Mouse (Mus musculus) CH12.LX (cell line): ENCODE results near the gene Pcca. TPM values are rescaled to one million over a fixed set of nuclear protein-coding genes. Genes with fewer than 3 reads are reported as not detected.

ENCODE experiments used
- DNase-seq: peaks from one replicate; pipeline ENCODE4 v3.0.0-alpha.2; 2013; ENCODE audit errors: extremely low read depth
- H3K27ac ChIP-seq: 2 replicates; pipeline ENCODE4 v1.5.1; 2012; ENCODE audit warnings: low read depth, mild to moderate bottlenecking, control low read depth, moderate library complexity; ENCODE audit not compliant: insufficient read depth
- H3K27me3 ChIP-seq: replicated peaks from 2 replicates; pipeline ENCODE3; 2012; ENCODE audit warnings: inconsistent platforms
- H3K36me3 ChIP-seq, 2 experiments: replicated peaks in 1 of 2; 2 replicates each; pipeline versions ENCODE3 to v1.6.1; 2012; ENCODE audit warnings: inconsistent platforms in 1 of 2, low read length in 1 of 2, mild to moderate bottlenecking in 1 of 2, mixed read lengths in 1 of 2, moderate library complexity in 1 of 2; ENCODE audit not compliant: control insufficient read depth in 1 of 2, insufficient read depth in 1 of 2
- H3K4me1 ChIP-seq, 2 experiments: 2 replicates each; pipeline ENCODE4 v1.6.1; 2012; ENCODE audit warnings: inconsistent platforms in 1 of 2, moderate library complexity in 1 of 2; ENCODE audit not compliant: insufficient read depth in 2 of 2, control insufficient read depth in 1 of 2
- H3K4me2 ChIP-seq: 2 replicates; pipeline ENCODE4 v1.6.1; 2012; ENCODE audit warnings: low read depth, mild to moderate bottlenecking, control low read depth; ENCODE audit not compliant: poor library complexity, insufficient read depth, severe bottlenecking
- H3K4me3 ChIP-seq, 3 experiments: fragments of 150-350 bp in 1 of 3; sonication (generic) in 1 of 3; replicated peaks in 1 of 3; 2 replicates each; pipeline versions ENCODE3 to v1.5.1; 2011 to 2012; ENCODE audit warnings: low read depth in 2 of 3, low read length in 2 of 3, mild to moderate bottlenecking in 2 of 3, moderate library complexity in 2 of 3, control low read depth in 1 of 3, improper control_type of control experiment in 1 of 3, inconsistent platforms in 1 of 3, mixed read lengths in 1 of 3; ENCODE audit not compliant: poor library complexity in 1 of 3
- H3K79me2 ChIP-seq: replicated peaks from 2 replicates; pipeline ENCODE4 v1.6.1; 2012; ENCODE audit warnings: mild to moderate bottlenecking, moderate library complexity; ENCODE audit not compliant: control insufficient read depth, poor library complexity, insufficient read depth, severe bottlenecking; ENCODE audit errors: extremely low read depth
- H3K9ac ChIP-seq: 2 replicates; pipeline ENCODE4 v1.6.1; 2012; ENCODE audit warnings: low read depth, mild to moderate bottlenecking, control low read depth, moderate library complexity; ENCODE audit not compliant: insufficient read depth
- H3K9me3 ChIP-seq: replicated peaks from 2 replicates; pipeline ENCODE3; 2012; ENCODE audit warnings: low read length, inconsistent platforms, mixed read lengths
- BHLHE40 ChIP-seq: IDR thresholded peaks from 2 replicates; pipeline ENCODE4 v1.6.1; 2011; ENCODE audit warnings: mild to moderate bottlenecking, low read depth, low read length, improper control_type of control experiment
- CHD2 ChIP-seq: IDR thresholded peaks from 2 replicates; pipeline ENCODE4 v1.6.1; 2011; ENCODE audit warnings: low read length, improper control_type of control experiment
- CTCF ChIP-seq, 2 experiments: IDR thresholded peaks in 1 of 2; conservative IDR thresholded peaks in 1 of 2; 2 replicates each; pipeline ENCODE4 v1.5.1; 2011 to 2012; ENCODE audit warnings: low read depth in 2 of 2, low read length in 2 of 2, improper control_type of control experiment in 1 of 2, inconsistent platforms in 1 of 2, mild to moderate bottlenecking in 1 of 2, moderate library complexity in 1 of 2
- E2F4 ChIP-seq: IDR thresholded peaks from 2 replicates; pipeline ENCODE4 v1.6.1; 2011; ENCODE audit warnings: low read depth, low read length, improper control_type of control experiment; ENCODE audit not compliant: insufficient replicate concordance
- ELF1 ChIP-seq: IDR thresholded peaks from 2 replicates; pipeline ENCODE4 v1.6.1; 2014; ENCODE audit warnings: low read depth, mild to moderate bottlenecking, inconsistent platforms, low read length, improper control_type of control experiment
- EP300 ChIP-seq: IDR thresholded peaks from 2 replicates; pipeline ENCODE4 v1.6.1; 2011; ENCODE audit warnings: low read length, improper control_type of control experiment
- ETS1 ChIP-seq: conservative IDR thresholded peaks from 2 replicates; pipeline ENCODE4 v1.6.1; 2012; ENCODE audit warnings: low read depth, mild to moderate bottlenecking, inconsistent platforms, low read length, improper control_type of control experiment, moderate library complexity
- GABPA ChIP-seq: IDR thresholded peaks from 2 replicates; pipeline ENCODE4 v1.6.1; 2012; ENCODE audit warnings: low read depth, low read length, improper control_type of control experiment, inconsistent platforms; ENCODE audit not compliant: insufficient replicate concordance
- IRF4 ChIP-seq: IDR thresholded peaks from 2 replicates; pipeline ENCODE4 v1.6.1; 2014; ENCODE audit warnings: low read depth, mild to moderate bottlenecking, inconsistent platforms, low read length, improper control_type of control experiment
- JUN ChIP-seq: IDR thresholded peaks from 2 replicates; pipeline ENCODE4 v1.6.1; 2011; ENCODE audit warnings: low read depth, mild to moderate bottlenecking, low read length, improper control_type of control experiment, moderate library complexity; ENCODE audit not compliant: insufficient read depth
- MAX ChIP-seq: IDR thresholded peaks from 2 replicates; pipeline ENCODE4 v1.6.1; 2011; ENCODE audit warnings: low read length, improper control_type of control experiment
- MAZ ChIP-seq: IDR thresholded peaks from 2 replicates; pipeline ENCODE4 v1.6.1; 2012; ENCODE audit warnings: low read depth, mild to moderate bottlenecking, inconsistent platforms, low read length, improper control_type of control experiment, moderate library complexity
- MEF2A ChIP-seq: IDR thresholded peaks from 2 replicates; pipeline ENCODE4 v1.6.1; 2014; ENCODE audit warnings: low read depth, mild to moderate bottlenecking, inconsistent platforms, low read length, improper control_type of control experiment, borderline replicate concordance
- MXI1 ChIP-seq: IDR thresholded peaks from 2 replicates; pipeline ENCODE4 v1.6.1; 2011; ENCODE audit warnings: mild to moderate bottlenecking, low read depth, low read length, improper control_type of control experiment
- NRF1 ChIP-seq: IDR thresholded peaks from 2 replicates; pipeline ENCODE4 v1.6.1; 2014; ENCODE audit warnings: low read depth, mild to moderate bottlenecking, inconsistent platforms, low read length, improper control_type of control experiment, moderate library complexity
- PAX5 ChIP-seq: IDR thresholded peaks from 2 replicates; pipeline ENCODE4 v1.6.1; 2012; ENCODE audit warnings: low read length, inconsistent platforms, mixed read lengths
- POLR2A ChIP-seq: IDR thresholded peaks from 2 replicates; pipeline ENCODE4 v1.6.1; 2011; ENCODE audit warnings: low read depth, mild to moderate bottlenecking, improper control_type of control experiment, low read length
- POLR2AphosphoS2 ChIP-seq: IDR thresholded peaks from 2 replicates; pipeline ENCODE4 v1.6.1; 2011; ENCODE audit warnings: low read depth, low read length, improper control_type of control experiment
- RAD21 ChIP-seq: IDR thresholded peaks from 2 replicates; pipeline ENCODE4 v1.6.1; 2011; ENCODE audit warnings: low read depth, mild to moderate bottlenecking, low read length, improper control_type of control experiment, moderate library complexity
- SMC3 ChIP-seq: IDR thresholded peaks from 2 replicates; pipeline ENCODE4 v1.6.1; 2011; ENCODE audit warnings: low read depth, low read length, improper control_type of control experiment
- TCF12 ChIP-seq: IDR thresholded peaks from 2 replicates; pipeline ENCODE4 v1.6.1; 2014; ENCODE audit warnings: low read depth, mild to moderate bottlenecking, inconsistent platforms, low read length, improper control_type of control experiment
- USF2 ChIP-seq: conservative IDR thresholded peaks from 2 replicates; pipeline ENCODE4 v1.6.1; 2011; ENCODE audit warnings: low read depth, low read length, improper control_type of control experiment
- ZKSCAN1 ChIP-seq: IDR thresholded peaks from 2 replicates; pipeline ENCODE4 v1.6.1; 2012; ENCODE audit warnings: low read depth, inconsistent platforms, low read length, improper control_type of control experiment, borderline replicate concordance
- ZNF384 ChIP-seq: IDR thresholded peaks from 2 replicates; pipeline ENCODE4 v1.6.1; 2012; ENCODE audit warnings: low read depth, low read length, improper control_type of control experiment, inconsistent platforms
- dilution Hi-C: fragments of 300-500 bp; cut with MboI; formaldehyde crosslinking; loops from 2 replicates; pipeline ENCODE4 v1.14.3; 2020; ENCODE audit warnings: low sequenced_read_pairs; ENCODE audit not compliant: extremely low pct_unique_long_range_greater_than_20kb, extremely low pct_ligation_motif_present
- in situ Hi-C: fragments of 300-500 bp; cut with MboI; formaldehyde crosslinking; loops from 3 replicates; pipeline ENCODE4 v1.14.3; 2019; ENCODE audit warnings: low sequenced_read_pairs, low pct_ligation_motif_present, low pct_unique_long_range_greater_than_20kb, mixed read lengths
- polyA plus RNA-seq: library from polyadenylated mRNA; unstranded; fragments of >175 nt; gene quantifications from 2 replicates; pipeline ENCODE4 v1.2.1, GENCODE M21; 2012; ENCODE audit warnings: low read depth; ENCODE audit not compliant: insufficient read length
- total RNA-seq, 2 experiments: library from RNA; depleted of rRNA; stranded (reverse); fragments of 300-350 nt in 1 of 2; fragments of >200 nt in 1 of 2; gene quantifications; 2 replicates each; pipeline ENCODE4 v1.2.3; 2012 to 2014

The Pcca gene
- total and polyA plus RNA-seq, 3 experiments = 11.2 to 39.0 (median 23.8) TPM

- Histone ChIP-seq H3K4me2 (no peak overlapping the region), H3K79me2 (no peaks in the 10 kb centered on the region), H3K36me3 (peaks cover 65 to 90% of the 10 kb centered on the region in 2 experiments), H3K9me3 (no peaks in the 10 kb centered on the region), H3K9ac (no peak overlapping the region), H3K4me3 (no peak overlapping the region), H3K4me1 (peaks cover 0 to 8% of the 10 kb centered on the region in 2 experiments; a peak in 1 of 4 replicates), H3K27me3 (no peaks in the 10 kb centered on the region), H3K27ac (no peak overlapping the region)
- TF ChIP-seq USF2 (no peak), MXI1 (no peak), MAX (no peak), RAD21 (no peak), SMC3 (no peak), CHD2 (no peak), PAX5 (no peak), BHLHE40 (no peak), E2F4 (no peak), IRF4 (no peak), ZNF384 (no peak), TCF12 (no peak), MAZ (no peak)
- DNase-seq = no peak
- in situ Hi-C loops = loop anchor here (25.0 kb wide), 2 partner anchors 376 to 676 kb away; no protein-coding TSS in a partner anchor
- dilution Hi-C loops = no loop called here
Measured at GRCm38 (mm10) chr14:122888480-122888872, 354.4 kb downstream of the Pcca start.

DNA sequence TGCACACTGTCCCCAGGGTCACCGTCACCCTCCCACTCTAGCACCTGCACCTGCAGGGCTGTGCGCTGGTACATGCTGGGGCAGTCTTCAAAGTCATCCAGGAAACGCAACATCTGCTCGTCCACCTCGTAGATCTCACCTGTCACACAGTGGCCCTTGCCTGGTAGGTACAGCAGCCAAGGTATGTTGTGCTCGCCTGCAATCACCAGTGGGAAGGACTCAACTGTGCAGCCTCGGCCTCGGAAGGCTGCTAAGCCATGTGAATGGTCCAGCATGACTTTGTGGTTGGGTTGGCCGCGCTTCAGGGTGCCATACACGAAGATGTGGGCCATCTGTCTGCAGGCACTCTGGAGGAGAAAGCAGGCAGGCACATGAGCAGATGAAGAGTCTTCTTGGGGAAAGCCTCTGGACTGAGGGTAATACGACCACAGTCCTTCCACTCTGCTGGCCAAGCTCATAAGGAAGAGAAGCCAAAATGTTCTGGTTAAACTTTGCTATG lies 357.4 kb downstream of the Pcca start:
- dilution Hi-C loops (no loop called here), in situ Hi-C loops (loop anchor here (25.0 kb wide), 2 partner anchors 379 to 679 kb away; no protein-coding TSS in a partner anchor)
- no peaks in the 10 kb centered on the region for H3K9me3 ChIP-seq
- no peaks in the 10 kb centered on the region for H3K27me3 ChIP-seq
- H3K4me2 ChIP-seq = no peak overlapping the region
- DNase-seq = no peak
- peaks cover 59 to 94% of the 10 kb centered on the region in 2 experiments for H3K36me3 ChIP-seq
- H3K27ac ChIP-seq = no peak overlapping the region
- H3K4me3 ChIP-seq = no peak overlapping the region
- H3K4me1 ChIP-seq = no peaks in the 10 kb centered on the region
- H3K79me2 ChIP-seq = no peaks in the 10 kb centered on the region
- no peak overlapping the region for H3K9ac ChIP-seq
- no peak for TF ChIP-seq IRF4
- no peak for TF ChIP-seq ZKSCAN1

GRCm38 (mm10) chr14:122896106-122896505 lies 362.0 kb downstream of the Pcca start:
- H3K4me3 ChIP-seq = no peak overlapping the region
- H3K9me3 ChIP-seq = no peaks in the 10 kb centered on the region
- peaks cover 35 to 79% of the 10 kb centered on the region in 2 experiments for H3K36me3 ChIP-seq

More at GRCm38 (mm10) chr14:122896106-122896505, 362.0 kb downstream of the Pcca start:
- H3K27ac ChIP-seq = no peak overlapping the region
- no peaks in the 10 kb centered on the region for H3K79me2 ChIP-seq
- in situ Hi-C loops = loop anchor here (25.0 kb wide), 2 partner anchors 384 to 684 kb away; no protein-coding TSS in a partner anchor
- dilution Hi-C loops = no loop called here
- H3K27me3 ChIP-seq = no peaks in the 10 kb centered on the region
- no peaks in the 10 kb centered on the region for H3K4me1 ChIP-seq
- no peak overlapping the region for H3K9ac ChIP-seq
- no peak for DNase-seq
- TF ChIP-seq MAZ (no peak), SMC3 (no peak), RAD21 (no peak), EP300 (no peak), GABPA (no peak), MEF2A (no peak), USF2 (no peak), PAX5 (no peak), ZNF384 (no peak), ELF1 (no peak), BHLHE40 (no peak), NRF1 (no peak), POLR2AphosphoS2 (no peak), CTCF (conservative IDR thresholded peaks at IDR 0.05 in 1 of 2, IDR thresholded peaks at IDR 0.05 in 1 of 2; ENCODE audit: low read depth in 2 of 2, low read length in 2 of 2) (no peak), JUN (no peak), POLR2A (no peak), ETS1 (no peak)
- H3K4me2 ChIP-seq = no peak overlapping the region
